Mouse (Mus musculus) embryonic facial prominence, embryonic 14.5 days (tissue): ENCODE measurements around the gene Hoxd3. TPM values are rescaled to one million over a fixed set of nuclear protein-coding genes. Genes with fewer than 3 reads are reported as not detected.

Experiments
- ATAC-seq: fragments of 200-750 bp; cut with Nextera tagmentation; 2 replicates; pipeline ENCODE4 v1.8.0; 2017; ENCODE audit warnings: low read depth, moderate number of reproducible peaks, moderate TSS enrichment
- DNase-seq: peaks from one replicate; pipeline ENCODE4 v3.0.0-alpha.2; 2015; ENCODE audit warnings: low spot score
- H3K27ac ChIP-seq: fragments of 300-500 bp; sonication (generic); replicated peaks from 2 replicates; pipeline ENCODE4 v1.5.1; 2014; ENCODE audit warnings: low read depth, mild to moderate bottlenecking, low read length, moderate library complexity
- H3K27me3 ChIP-seq: fragments of 300-500 bp; sonication (generic); replicated peaks from 2 replicates; pipeline ENCODE4 v1.6.1; 2014; ENCODE audit warnings: low read length; ENCODE audit not compliant: control insufficient read depth, insufficient read depth
- H3K36me3 ChIP-seq: fragments of 300-500 bp; sonication (generic); 2 replicates; pipeline ENCODE4 v1.6.1; 2014; ENCODE audit warnings: low read length, mixed read lengths; ENCODE audit not compliant: control insufficient read depth, insufficient read depth
- H3K4me1 ChIP-seq: fragments of 300-500 bp; sonication (generic); 2 replicates; pipeline ENCODE4 v1.6.1; 2014; ENCODE audit warnings: antibody characterized with exemption, low read length; ENCODE audit not compliant: control insufficient read depth, insufficient read depth
- H3K4me2 ChIP-seq: fragments of 300-500 bp; sonication (generic); 2 replicates; pipeline ENCODE4 v1.6.1; 2014; ENCODE audit warnings: low read depth, mild to moderate bottlenecking, low read length, moderate library complexity, mixed read lengths
- H3K4me3 ChIP-seq: fragments of 300-500 bp; sonication (generic); 2 replicates; pipeline ENCODE4 v1.5.1; 2014; ENCODE audit warnings: low read depth, mild to moderate bottlenecking, low read length
- H3K9ac ChIP-seq: fragments of 300-500 bp; sonication (generic); 2 replicates; pipeline ENCODE4 v1.6.1; 2014; ENCODE audit warnings: low read depth, mild to moderate bottlenecking, low read length, moderate library complexity, mixed read lengths
- H3K9me3 ChIP-seq: fragments of 300-500 bp; sonication (generic); 2 replicates; pipeline ENCODE4 v1.6.1; 2016; ENCODE audit warnings: low read length; ENCODE audit not compliant: control insufficient read depth
- WGBS: fragments of 180-500 bp; shearing (Covaris S2); extraction: QIAGEN DNeasy Blood & Tissue Kit; methylation state at CpG from one replicate; pipeline ENCODE4 v1.1.7; 2014; 5-methylcytosine and 5-hydroxymethylcytosine counted together
- polyA plus RNA-seq: library from polyadenylated mRNA; unstranded; fragments of >200 nt; fragmentation: Nextera tagmentation; extraction: Ambion mirVana; gene quantifications from 2 replicates; pipeline ENCODE4 v1.2.1, GENCODE M21; 2014

Gene Hoxd3
- polyA plus RNA-seq, 1 experiment from 2014 or later: 3.8 TPM

GRCm38 (mm10) chr2:74741979-74742277 lies 30.2 kb downstream of the Hoxd3 start:
- ATAC-seq: no peak
- Histone ChIP-seq H3K4me1 (peaks cover 5% of the 10 kb centered on the region; the same call in 1 of the 2 replicates), H3K9me3 (no peaks in the 10 kb centered on the region), H3K4me3 (no peak overlapping the region), H3K27me3 (peaks cover 98% of the 10 kb centered on the region), H3K36me3 (no peaks in the 10 kb centered on the region), H3K27ac (no peak overlapping the region), H3K4me2 (no peak overlapping the region), H3K9ac (no peak overlapping the region)
- DNase-seq: no peak

GRCm38 (mm10) chr2:74745540-74746297 lies 34.0 kb downstream of the Hoxd3 start:
- Histone ChIP-seq H3K4me1 (peaks cover 12% of the 10 kb centered on the region; the same call in 1 of the 2 replicates), H3K4me2 (peak overlapping the region; percentile 35; the same call in 1 of the 2 replicates), H3K4me3 (no peak overlapping the region), H3K27ac (no peak overlapping the region; the same call in 1 of the 2 replicates), H3K27me3 (peaks cover 98% of the 10 kb centered on the region), H3K9ac (peak overlapping the region; percentile 42; the same call in 1 of the 2 replicates), H3K36me3 (no peaks in the 10 kb centered on the region), H3K9me3 (no peaks in the 10 kb centered on the region)
- DNase-seq: no peak
- WGBS: 5% methylated on average over 6 of the region's 6 CpGs
- ATAC-seq: no peak

DNA sequence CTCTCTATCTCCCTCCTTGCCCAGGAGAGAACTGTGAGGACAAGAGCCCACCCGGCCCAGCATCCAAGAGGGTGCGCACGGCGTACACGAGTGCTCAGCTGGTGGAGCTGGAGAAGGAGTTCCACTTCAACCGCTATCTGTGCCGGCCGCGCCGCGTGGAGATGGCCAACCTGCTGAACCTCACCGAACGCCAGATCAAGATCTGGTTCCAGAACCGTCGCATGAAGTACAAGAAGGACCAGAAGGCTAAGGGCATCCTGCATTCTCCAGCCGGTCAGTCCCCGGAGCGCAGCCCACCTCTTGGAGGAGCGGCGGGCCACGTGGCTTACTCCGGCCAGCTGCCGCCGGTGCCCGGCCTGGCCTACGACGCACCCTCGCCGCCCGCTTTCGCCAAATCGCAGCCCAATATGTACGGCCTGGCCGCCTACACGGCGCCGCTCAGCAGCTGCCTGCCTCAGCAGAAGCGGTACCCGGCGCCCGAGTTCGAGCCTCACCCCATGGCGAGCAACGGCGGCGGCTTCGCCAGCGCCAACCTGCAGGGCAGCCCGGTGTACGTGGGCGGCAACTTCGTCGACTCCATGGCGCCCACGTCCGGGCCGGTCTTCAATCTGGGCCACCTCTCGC lies 34.7 kb downstream of the Hoxd3 start:
- DNase-seq: no peak
- Histone ChIP-seq H3K4me1 (peaks cover 12% of the 10 kb centered on the region; the same call in 1 of the 2 replicates), H3K27ac (no peak overlapping the region; the same call in 1 of the 2 replicates), H3K4me3 (peak overlapping the region; percentile 23), H3K36me3 (no peaks in the 10 kb centered on the region), H3K4me2 (peak overlapping the region; percentile 35), H3K9ac (peak overlapping the region; percentile 42; the same call in 1 of the 2 replicates), H3K27me3 (peaks cover 100% of the 10 kb centered on the region), H3K9me3 (no peaks in the 10 kb centered on the region)
- ATAC-seq: no peak
- WGBS: under 1% methylated on average over 28 of the region's 58 CpGs

- H3K27me3 ChIP-seq: peaks cover 100% of the 10 kb centered on the region
- H3K36me3 ChIP-seq: no peaks in the 10 kb centered on the region
- H3K9me3 ChIP-seq: no peaks in the 10 kb centered on the region
- H3K4me2 ChIP-seq: peak overlapping the region; percentile 35; the same call in 1 of the 2 replicates
- DNase-seq (no peak), ATAC-seq (no peak)
- H3K4me3 ChIP-seq: peak overlapping the region; percentile 23
- 8% methylated on average over 23 of the region's 24 CpGs for WGBS
- peaks cover 12% of the 10 kb centered on the region; the same call in 1 of the 2 replicates for H3K4me1 ChIP-seq
- no peak overlapping the region; the same call in 1 of the 2 replicates for H3K27ac ChIP-seq
- H3K9ac ChIP-seq: peak overlapping the region; percentile 42; the same call in 1 of the 2 replicates
Observed at GRCm38 (mm10) chr2:74747006-74747405, 35.3 kb downstream of the Hoxd3 start.

DNA sequence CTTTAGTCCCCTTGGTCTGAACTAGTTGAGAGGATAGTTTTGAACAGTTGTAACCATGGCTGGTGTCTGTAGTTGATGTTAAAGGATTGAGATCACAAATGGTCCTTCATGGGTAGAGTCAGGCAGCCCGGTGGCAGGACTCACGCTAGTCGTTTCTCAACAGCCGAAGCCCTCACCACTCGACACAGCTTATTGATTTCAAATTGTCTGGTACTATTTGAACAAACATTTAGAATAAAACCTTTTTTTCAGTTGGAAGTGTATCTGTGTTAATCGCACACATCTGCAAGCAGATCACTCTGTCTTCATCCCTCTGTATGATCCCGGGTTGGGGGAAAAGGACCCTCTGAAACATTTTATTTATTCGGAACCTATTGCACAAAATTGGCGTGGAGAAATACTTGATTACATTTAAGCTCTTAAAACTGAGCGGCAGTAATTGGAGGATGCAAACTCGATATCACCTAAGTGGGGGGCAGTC lies 36.0 kb downstream of the Hoxd3 start:
- ATAC-seq: no peak
- DNase-seq: no peak
- H3K36me3 ChIP-seq: no peaks in the 10 kb centered on the region
- H3K4me2 ChIP-seq: no peak overlapping the region
- no peak overlapping the region for H3K9ac ChIP-seq
- no peak overlapping the region for H3K27ac ChIP-seq
- peaks cover 100% of the 10 kb centered on the region for H3K27me3 ChIP-seq
- no peaks in the 10 kb centered on the region for H3K9me3 ChIP-seq
- WGBS: 11% methylated on average over 11 of the region's 11 CpGs
- H3K4me3 ChIP-seq: 0 out of 2 replicates have a peak overlapping the region, but pooled peaks have one; percentile 3
- peaks cover 15% of the 10 kb centered on the region; the same call in 1 of the 2 replicates for H3K4me1 ChIP-seq

DNA sequence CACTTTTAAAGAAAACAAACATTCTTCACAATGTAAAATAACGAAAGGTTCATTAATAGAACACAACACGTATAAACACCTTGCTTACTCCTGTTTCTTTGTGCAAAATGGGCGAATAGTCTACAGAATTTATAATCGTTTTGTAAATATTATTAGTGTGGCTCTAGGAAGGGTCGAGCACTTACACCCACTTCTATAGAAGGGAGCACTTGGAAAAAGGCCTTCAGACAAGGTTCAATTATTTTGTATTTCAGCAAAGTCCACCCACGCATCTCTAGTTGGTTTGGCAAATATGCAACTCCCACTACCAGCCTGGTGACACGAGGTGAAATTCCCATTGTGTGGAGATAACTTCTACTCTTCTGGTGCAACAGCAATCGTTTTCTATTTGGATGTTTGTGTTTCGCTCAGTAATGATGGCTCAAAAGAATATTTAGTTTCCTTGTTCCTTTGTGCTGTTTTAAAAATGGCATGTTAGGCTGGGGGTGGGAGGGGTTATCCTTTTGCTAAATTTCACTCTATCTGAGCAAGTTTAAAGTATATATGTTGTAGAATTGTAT lies 36.8 kb downstream of the Hoxd3 start:
- no peaks in the 10 kb centered on the region for H3K9me3 ChIP-seq
- peaks cover 100% of the 10 kb centered on the region for H3K27me3 ChIP-seq
- WGBS: 10% methylated on average over 9 of the region's 9 CpGs
- DNase-seq (no peak), ATAC-seq (no peak)
- H3K27ac ChIP-seq: no peak overlapping the region; the same call in 1 of the 2 replicates
- H3K36me3 ChIP-seq: no peaks in the 10 kb centered on the region
- no peak overlapping the region for H3K9ac ChIP-seq
- H3K4me1 ChIP-seq: peaks cover 22% of the 10 kb centered on the region; the same call in 1 of the 2 replicates
- peak overlapping the region; percentile 15; the same call in 1 of the 2 replicates for H3K4me2 ChIP-seq
- no peak overlapping the region for H3K4me3 ChIP-seq

DNA sequence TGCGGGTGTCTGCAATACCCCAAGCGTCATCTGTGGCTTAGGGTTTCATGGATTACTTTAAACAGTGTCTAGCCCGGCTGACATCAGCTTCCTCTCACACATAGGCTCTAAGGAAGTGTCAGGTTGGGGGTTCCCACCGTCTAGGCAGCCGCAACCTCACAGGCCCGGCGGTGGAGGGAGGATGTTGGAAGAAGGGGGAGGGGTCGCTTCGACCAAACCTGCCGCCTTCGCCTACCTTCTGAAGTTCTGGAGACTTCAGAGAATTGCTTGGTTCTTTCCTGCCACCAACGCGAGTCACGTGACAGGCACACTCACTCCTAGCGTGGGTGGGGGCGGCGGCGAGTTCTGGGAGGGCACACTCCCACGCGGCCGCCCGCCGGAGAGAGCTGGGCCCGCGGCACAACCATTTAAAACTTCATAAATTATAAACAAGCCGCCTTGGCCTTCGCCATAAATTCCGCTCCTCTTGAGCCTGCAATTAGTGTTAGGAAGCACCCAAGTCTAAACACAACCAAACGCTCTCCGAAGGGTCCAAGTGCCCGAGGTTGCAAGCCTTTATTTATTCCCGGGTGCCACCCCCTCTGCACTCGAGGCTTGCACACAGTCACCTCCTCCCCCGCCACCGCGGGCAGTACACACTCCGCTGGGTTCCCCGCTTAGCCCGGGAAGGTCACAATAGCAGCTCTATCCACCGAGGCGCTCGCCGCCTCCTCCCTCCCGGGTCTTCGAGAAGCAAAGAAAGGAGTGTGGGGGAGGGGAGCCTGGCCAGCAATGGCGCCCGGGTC lies 37.8 kb downstream of the Hoxd3 start:
- H3K27me3 ChIP-seq: peaks cover 100% of the 10 kb centered on the region
- WGBS: 2% methylated on average over 44 of the region's 47 CpGs
- ATAC-seq (0 out of 2 replicates have a peak, but pooled peaks have one; percentile 12), DNase-seq (no peak)
- H3K4me1 ChIP-seq: peaks cover 22% of the 10 kb centered on the region; the same call in 1 of the 2 replicates
- no peaks in the 10 kb centered on the region for H3K9me3 ChIP-seq
- H3K4me3 ChIP-seq: peak overlapping the region; percentile 26
- peak overlapping the region; percentile 15; the same call in 1 of the 2 replicates for H3K9ac ChIP-seq
- peak overlapping the region; percentile 47 for H3K4me2 ChIP-seq
- no peak overlapping the region for H3K27ac ChIP-seq
- H3K36me3 ChIP-seq: no peaks in the 10 kb centered on the region

DNA sequence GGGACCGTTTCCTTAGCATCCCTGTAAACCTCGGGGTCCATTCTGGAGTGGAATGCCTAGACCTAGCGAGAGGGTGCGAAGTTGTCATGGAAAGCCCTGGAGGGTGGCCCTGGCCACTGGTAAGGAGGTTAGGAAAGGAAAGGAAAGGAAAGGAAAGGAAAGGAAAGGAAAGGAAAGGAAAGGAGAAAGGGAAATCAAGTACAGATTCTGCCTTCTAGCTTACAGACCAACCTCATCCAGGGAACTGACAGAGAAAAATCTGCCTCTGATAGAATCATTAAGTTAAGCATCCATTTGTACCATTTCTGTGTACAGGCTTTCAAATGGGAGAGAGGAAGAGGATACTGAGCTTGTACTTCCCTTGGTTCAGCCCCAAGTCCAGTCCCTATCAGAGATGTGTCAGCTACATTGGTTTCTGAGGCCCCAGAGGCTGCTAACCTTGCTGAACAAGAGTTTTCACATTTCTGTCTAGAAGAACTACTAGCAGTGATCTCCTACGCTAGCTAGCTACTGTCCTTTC lies 39.1 kb downstream of the Hoxd3 start:
- no peak overlapping the region for H3K4me3 ChIP-seq
- H3K4me1 ChIP-seq: peaks cover 22% of the 10 kb centered on the region; the same call in 1 of the 2 replicates
- WGBS: 20% methylated on average over 5 of the region's 5 CpGs
- DNase-seq (no peak), ATAC-seq (no peak)
- no peak overlapping the region for H3K9ac ChIP-seq
- peaks cover 99% of the 10 kb centered on the region for H3K27me3 ChIP-seq
- H3K9me3 ChIP-seq: no peaks in the 10 kb centered on the region
- H3K36me3 ChIP-seq: no peaks in the 10 kb centered on the region
- no peak overlapping the region for H3K4me2 ChIP-seq
- no peak overlapping the region for H3K27ac ChIP-seq
